Mouse (Mus musculus): ENCODE measurements around the gene 4921507P07Rik. TPM values are rescaled to one million over a fixed set of nuclear protein-coding genes. Genes with fewer than 3 reads are reported as not detected.

4921507P07Rik gene
- polyA plus RNA-seq, 1 experiment from 2014 or later = 0.61 TPM

DNA sequence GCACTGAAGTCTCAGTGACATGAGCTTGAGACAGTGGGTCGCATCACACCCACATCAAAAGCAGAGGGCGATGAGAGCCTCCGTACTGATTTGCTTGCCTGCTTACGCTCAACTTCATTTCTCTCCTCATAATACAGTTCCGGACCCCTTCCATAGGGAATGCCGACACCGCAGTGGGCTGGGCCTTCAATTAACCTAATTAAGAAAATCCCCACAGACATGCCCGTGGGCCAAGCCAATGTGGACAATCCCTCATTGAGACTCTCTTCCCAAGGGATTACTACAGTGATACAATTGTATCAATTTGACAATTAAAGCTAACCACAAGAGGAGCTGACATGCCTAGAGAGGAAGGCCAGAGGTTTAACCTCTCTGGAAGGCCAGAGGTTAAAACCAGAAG is 70.6 kb downstream of the 4921507P07Rik start:
- no peaks in the 10 kb centered on the region for H3K9me3 ChIP-seq
- no peak for ATAC-seq (ENCODE audit: low FRiP score)
- WGBS = 63% methylated on average over 8 of the region's 8 CpGs

DNA sequence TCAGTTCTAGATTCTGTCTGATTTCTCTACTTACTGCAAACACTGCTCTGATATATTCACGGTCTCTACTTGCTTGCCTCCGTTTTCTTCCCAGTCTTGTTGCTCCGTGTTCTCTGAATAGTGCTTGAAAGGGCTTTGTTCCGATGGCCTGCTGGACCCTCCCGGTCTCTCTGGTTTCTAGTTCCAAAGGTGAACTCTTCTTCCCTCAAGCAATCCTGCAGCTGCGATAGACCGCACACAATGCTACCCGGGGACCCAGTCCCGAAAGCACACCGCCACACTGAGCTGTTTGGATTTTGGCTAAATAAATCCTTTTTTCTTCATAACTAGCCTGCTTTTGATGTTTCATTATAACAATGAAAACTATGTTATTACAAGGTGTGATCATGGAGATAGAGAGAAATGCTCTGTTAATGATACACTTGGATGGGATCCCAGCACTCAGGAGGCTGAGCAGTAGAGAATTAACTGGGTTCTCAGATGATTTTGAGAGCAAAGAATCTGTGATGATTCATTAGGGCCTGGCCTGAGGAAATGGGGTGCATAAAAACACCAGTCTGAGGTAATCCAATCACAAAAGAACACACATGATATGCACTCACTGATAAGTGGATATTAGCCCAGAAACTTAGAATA is 72.1 kb downstream of the 4921507P07Rik start:
- 86% methylated on average over 10 of the region's 10 CpGs for WGBS
- H3K27ac ChIP-seq = no peak overlapping the region
- no peak overlapping the region for H3K9ac ChIP-seq
- ATAC-seq (ENCODE audit: low FRiP score) = no peak
- H3K4me1 ChIP-seq = no peaks in the 10 kb centered on the region
- no peaks in the 10 kb centered on the region for H3K36me3 ChIP-seq (replicated peaks)
- H3K4me2 ChIP-seq = no peak overlapping the region
- H3K27me3 ChIP-seq = 0 out of 2 replicates have a peak, but pooled peaks cover 3% of the 10 kb centered on the region
- no peaks in the 10 kb centered on the region for H3K9me3 ChIP-seq
- H3K4me3 ChIP-seq (replicated peaks) = no peak overlapping the region

More for the DNA sequence above, 70.6 kb downstream of the 4921507P07Rik start:
- Histone ChIP-seq H3K9ac (no peak overlapping the region), H3K4me2 (no peak overlapping the region), H3K36me3 (replicated peaks) (no peaks in the 10 kb centered on the region), H3K4me1 (no peaks in the 10 kb centered on the region), H3K27ac (no peak overlapping the region), H3K27me3 (0 out of 2 replicates have a peak, but pooled peaks cover 3% of the 10 kb centered on the region), H3K4me3 (replicated peaks) (no peak overlapping the region)

Small RNA genes within 50 kb of the gene (microRNA-seq; reads per million reads assigned to microRNA genes)
- not detected for gene Mir6371

Other genes with a start within 250 kb of the 4921507P07Rik start
- gene Osbpl3, start 140.4 kb downstream of the 4921507P07Rik start, polyA plus RNA-seq (2016; fragmentation: Nextera tagmentation; extraction: Ambion mirVana) = 8.5 and 9.5 TPM in 2 replicates
- 71.1 and 74.1 TPM in 2 replicates for gene Cycs, start 30.1 kb downstream of the 4921507P07Rik start, polyA plus RNA-seq (2016; fragmentation: Nextera tagmentation; extraction: Ambion mirVana)
- not detected in 2 replicates for gene Npvf, start 57.8 kb upstream of the 4921507P07Rik start, polyA plus RNA-seq (2016; fragmentation: Nextera tagmentation; extraction: Ambion mirVana)

Measured in forebrain, embryonic 12.5 days (tissue).